Mouse (Mus musculus): ENCODE data around the gene Hivep3. TPM values are rescaled to one million over a fixed set of nuclear protein-coding genes. Genes with fewer than 3 reads are reported as not detected.

The Hivep3 gene
- total and polyA plus RNA-seq, 3 experiments, result 14.4 to 32.3 (median 21.2) TPM

- dilution Hi-C loops (cut with MboI; ENCODE audit: extremely low pct_ligation_motif_present, extremely low pct_unique_long_range_greater_than_20kb, low sequenced_read_pairs), result no loop called here
- peaks cover 57% of the 10 kb centered on the region for H3K79me2 ChIP-seq (replicated peaks; ENCODE audit: control insufficient read depth, extremely low read depth, insufficient read depth, poor library complexity, severe bottlenecking)
- H3K27ac ChIP-seq (ENCODE audit: insufficient read depth, low read depth), result peak overlapping the region; percentile 57
- H3K9ac ChIP-seq (ENCODE audit: insufficient read depth, low read depth), result no peak overlapping the region
- in situ Hi-C loops (cut with MboI; ENCODE audit: low pct_ligation_motif_present, low pct_unique_long_range_greater_than_20kb, low sequenced_read_pairs), result no loop called here
- no peak for TF ChIP-seq EP300 (IDR thresholded peaks at IDR 0.05; ENCODE audit: low read length)
- TF ChIP-seq MEF2A (IDR thresholded peaks at IDR 0.05; ENCODE audit: borderline replicate concordance, low read depth, low read length), result 0 out of 2 replicates have a peak, but pooled peaks have one; percentile 63
- no peak for TF ChIP-seq UBTF (IDR thresholded peaks at IDR 0.05; ENCODE audit: low read depth, low read length)
- DNase-seq (ENCODE audit: extremely low read depth), result no peak
- H3K4me3 ChIP-seq (replicated peaks in 1 of 3; ENCODE audit: low read depth in 2 of 3, low read length in 2 of 3, poor library complexity in 1 of 3), result no peak overlapping the region
- H3K27me3 ChIP-seq (replicated peaks), result no peaks in the 10 kb centered on the region
- H3K4me2 ChIP-seq (ENCODE audit: insufficient read depth, low read depth, poor library complexity, severe bottlenecking), result no peak overlapping the region
- H3K4me1 ChIP-seq (ENCODE audit: control insufficient read depth in 1 of 2, insufficient read depth in 2 of 2), result peaks cover 82 to 98% of the 10 kb centered on the region in 2 experiments
- peaks cover 3 to 68% of the 10 kb centered on the region in 2 experiments for H3K36me3 ChIP-seq (replicated peaks in 1 of 2; ENCODE audit: control insufficient read depth in 1 of 2, insufficient read depth in 1 of 2, low read length in 1 of 2)
- H3K9me3 ChIP-seq (replicated peaks; ENCODE audit: low read length), result no peaks in the 10 kb centered on the region
These were observed 312.3 kb downstream of the Hivep3 start for GRCm38 (mm10) chr4:120045871-120046270.

- no peaks in the 10 kb centered on the region for H3K9me3 ChIP-seq (replicated peaks; ENCODE audit: low read length)
- H3K4me1 ChIP-seq (ENCODE audit: control insufficient read depth in 1 of 2, insufficient read depth in 2 of 2), result peaks cover 82 to 98% of the 10 kb centered on the region in 2 experiments
- dilution Hi-C loops (cut with MboI; ENCODE audit: extremely low pct_ligation_motif_present, extremely low pct_unique_long_range_greater_than_20kb, low sequenced_read_pairs), result no loop called here
- H3K4me2 ChIP-seq (ENCODE audit: insufficient read depth, low read depth, poor library complexity, severe bottlenecking), result no peak overlapping the region
- no peaks in the 10 kb centered on the region for H3K27me3 ChIP-seq (replicated peaks)
- H3K27ac ChIP-seq (ENCODE audit: insufficient read depth, low read depth), result peak overlapping the region; percentile 72
- H3K36me3 ChIP-seq (replicated peaks in 1 of 2; ENCODE audit: control insufficient read depth in 1 of 2, insufficient read depth in 1 of 2, low read length in 1 of 2), result peaks cover 3 to 69% of the 10 kb centered on the region in 2 experiments
- H3K4me3 ChIP-seq (replicated peaks in 1 of 3; ENCODE audit: low read depth in 2 of 3, low read length in 2 of 3, poor library complexity in 1 of 3), result no peak overlapping the region
- H3K79me2 ChIP-seq (replicated peaks; ENCODE audit: control insufficient read depth, extremely low read depth, insufficient read depth, poor library complexity, severe bottlenecking), result peaks cover 45% of the 10 kb centered on the region
- no peak overlapping the region for H3K9ac ChIP-seq (ENCODE audit: insufficient read depth, low read depth)
- no peak for DNase-seq (ENCODE audit: extremely low read depth)
- in situ Hi-C loops (cut with MboI; ENCODE audit: low pct_ligation_motif_present, low pct_unique_long_range_greater_than_20kb, low sequenced_read_pairs), result no loop called here
- TF ChIP-seq JUND (conservative IDR thresholded peaks at IDR 0.05; ENCODE audit: low read depth, low read length) (no peak), HCFC1 (IDR thresholded peaks at IDR 0.05; ENCODE audit: low read depth, low read length) (no peak), MXI1 (IDR thresholded peaks at IDR 0.05; ENCODE audit: low read depth, low read length) (no peak), NRF1 (IDR thresholded peaks at IDR 0.05; ENCODE audit: low read depth, low read length) (no peak), EP300 (IDR thresholded peaks at IDR 0.05; ENCODE audit: low read length) (no peak), MAZ (IDR thresholded peaks at IDR 0.05; ENCODE audit: low read depth, low read length) (no peak), ZMIZ1 (IDR thresholded peaks at IDR 0.05; ENCODE audit: low read depth, low read length) (no peak), ELF1 (IDR thresholded peaks at IDR 0.05; ENCODE audit: low read depth, low read length) (no peak), POLR2A (IDR thresholded peaks at IDR 0.05; ENCODE audit: low read depth, low read length) (no peak), KAT2A (IDR thresholded peaks at IDR 0.05; ENCODE audit: insufficient replicate concordance, low read length) (no peak), SMC3 (IDR thresholded peaks at IDR 0.05; ENCODE audit: low read depth, low read length) (no peak), PAX5 (IDR thresholded peaks at IDR 0.05; ENCODE audit: low read length) (no peak)
These were observed 313.5 kb downstream of the Hivep3 start for GRCm38 (mm10) chr4:120047060-120047459.

GRCm38 (mm10) chr4:120048274-120048673, 314.7 kb downstream of the Hivep3 start:
- Histone ChIP-seq H3K36me3 (replicated peaks in 1 of 2; ENCODE audit: control insufficient read depth in 1 of 2, insufficient read depth in 1 of 2, low read length in 1 of 2) (peaks cover 0 to 65% of the 10 kb centered on the region in 2 experiments), H3K27ac (ENCODE audit: insufficient read depth, low read depth) (peak overlapping the region; percentile 78), H3K9ac (ENCODE audit: insufficient read depth, low read depth) (no peak overlapping the region), H3K9me3 (replicated peaks; ENCODE audit: low read length) (no peaks in the 10 kb centered on the region), H3K79me2 (replicated peaks; ENCODE audit: control insufficient read depth, extremely low read depth, insufficient read depth, poor library complexity, severe bottlenecking) (peaks cover 37% of the 10 kb centered on the region), H3K4me1 (ENCODE audit: control insufficient read depth in 1 of 2, insufficient read depth in 2 of 2) (peaks cover 80 to 98% of the 10 kb centered on the region in 2 experiments), H3K4me3 (replicated peaks in 1 of 3; ENCODE audit: low read depth in 2 of 3, low read length in 2 of 3, poor library complexity in 1 of 3) (peak overlapping the region in 1 of 3 experiments; percentile 41), H3K4me2 (ENCODE audit: insufficient read depth, low read depth, poor library complexity, severe bottlenecking) (no peak overlapping the region), H3K27me3 (replicated peaks) (no peaks in the 10 kb centered on the region)
- no peak for DNase-seq (ENCODE audit: extremely low read depth)
- dilution Hi-C loops (cut with MboI; ENCODE audit: extremely low pct_ligation_motif_present, extremely low pct_unique_long_range_greater_than_20kb, low sequenced_read_pairs) (no loop called here), in situ Hi-C loops (cut with MboI; ENCODE audit: low pct_ligation_motif_present, low pct_unique_long_range_greater_than_20kb, low sequenced_read_pairs) (no loop called here)
- TF ChIP-seq JUND (conservative IDR thresholded peaks at IDR 0.05; ENCODE audit: low read depth, low read length) (no peak), MYC (IDR thresholded peaks at IDR 0.05; ENCODE audit: low read depth, low read length) (peak; percentile 61; the same call in 1 of the 2 replicates), TCF12 (IDR thresholded peaks at IDR 0.05; ENCODE audit: low read depth, low read length) (peak; percentile 39; the same call in 1 of the 2 replicates), MAFK (IDR thresholded peaks at IDR 0.05; ENCODE audit: insufficient replicate concordance, low read length) (no peak), BHLHE40 (IDR thresholded peaks at IDR 0.05; ENCODE audit: low read depth, low read length) (peak; percentile 14; the same call in 1 of the 2 replicates), CHD2 (IDR thresholded peaks at IDR 0.05; ENCODE audit: low read length) (peak; percentile 49; the same call in 1 of the 2 replicates), SIN3A (IDR thresholded peaks at IDR 0.05; ENCODE audit: low read length) (no peak)
